Mouse (Mus musculus): Measurements from ENCODE around the gene Noxa1. TPM values are rescaled to one million over a fixed set of nuclear protein-coding genes. Genes with fewer than 3 reads are reported as not detected.
A peak's percentile ranks its signal among the peaks of the same experiment; 100 is the strongest.

Gene Noxa1
- not detected for total RNA-seq (2022)

DNA sequence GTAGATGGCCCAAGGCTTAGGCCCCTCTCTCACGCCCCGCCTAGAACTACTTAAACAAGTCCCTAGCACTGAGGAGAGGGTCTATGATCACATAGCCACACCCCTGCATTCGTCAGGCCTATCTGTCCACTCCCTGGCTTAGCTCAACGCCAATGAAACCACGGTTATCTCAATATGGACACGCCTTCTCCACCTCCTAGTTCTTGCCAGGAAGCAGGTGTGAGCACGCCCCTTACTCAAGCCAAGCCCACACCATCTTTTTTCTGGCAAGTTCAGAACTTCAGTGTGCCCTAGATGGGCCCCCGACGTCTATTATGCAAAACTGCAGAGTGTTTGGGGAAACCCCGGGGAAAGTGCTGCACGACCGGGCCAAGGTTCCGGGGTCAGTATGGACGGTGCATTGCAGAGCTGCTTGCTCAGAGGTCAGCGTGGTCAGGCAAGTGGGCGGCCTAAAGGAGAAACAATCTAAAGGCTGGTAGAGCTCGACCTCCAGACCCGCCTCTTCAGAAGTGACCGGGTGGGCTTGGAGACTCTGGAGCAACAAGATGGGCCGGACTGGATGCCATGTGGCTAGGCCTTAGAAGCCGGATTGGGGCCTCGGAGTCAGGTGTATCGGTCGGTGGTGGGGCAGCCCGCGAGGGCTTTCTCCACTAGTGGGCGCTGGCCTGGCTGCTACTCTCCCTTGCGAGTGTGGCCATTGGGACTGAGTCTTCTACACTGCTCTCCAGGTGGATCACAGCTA lies at the start of gene Noxa1:
Gene Noxa1, minus strand, starts transcription at position 41 of the 742 bp plus-strand sequence.
- no peak for DNase-seq (ENCODE audit: low spot score in 2 of 2)

DNA sequence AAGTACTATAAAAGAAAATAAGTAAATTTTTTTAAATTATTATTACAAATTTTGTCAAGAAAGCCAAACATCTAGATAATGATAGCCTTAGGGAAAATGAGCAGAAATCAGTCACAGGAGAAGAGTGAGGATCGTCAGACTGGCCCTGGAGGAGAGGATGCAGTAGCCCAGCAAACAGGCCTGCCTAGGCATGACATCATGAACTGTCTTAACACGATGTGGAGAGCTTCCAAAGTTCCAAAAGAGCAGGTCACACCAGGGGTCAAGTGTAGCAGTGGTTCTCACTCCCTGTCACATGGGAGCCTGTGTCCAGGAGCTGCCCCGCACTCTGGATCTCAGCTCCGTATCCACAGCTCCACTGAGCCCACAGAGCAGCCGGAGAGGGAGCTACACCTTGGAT lies 47.0 kb upstream of the Noxa1 start:
- DNase-seq (ENCODE audit: low spot score in 2 of 2), result no peak

DNA sequence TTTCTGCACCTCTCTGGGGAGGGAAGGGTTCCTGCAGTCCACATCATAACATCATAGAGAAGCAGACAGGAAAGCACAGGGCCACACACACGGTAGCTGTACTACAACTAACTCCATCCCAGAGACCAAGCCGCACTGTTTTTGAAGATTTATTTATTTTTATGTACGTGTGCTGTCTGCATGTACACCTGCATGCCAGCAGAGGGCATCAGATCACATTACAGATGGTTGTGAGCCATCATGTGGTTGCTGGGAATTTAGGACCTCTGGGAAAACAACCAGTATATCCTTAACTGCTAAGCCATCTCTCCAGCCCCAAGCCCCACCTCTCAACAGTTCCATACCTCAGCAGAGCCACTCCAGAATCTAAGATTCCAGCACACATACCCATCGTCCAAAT lies 46.2 kb upstream of the Noxa1 start:
- DNase-seq (ENCODE audit: low spot score in 2 of 2), result no peak

- no peak for DNase-seq (ENCODE audit: low spot score in 2 of 2)
These were observed 42.9 kb upstream of the Noxa1 start for GRCm38 (mm10) chr2:25137832-25138231.

- DNase-seq (ENCODE audit: low spot score in 2 of 2), result no peak
These were observed 36.7 kb upstream of the Noxa1 start for GRCm38 (mm10) chr2:25131601-25132000.

GRCm38 (mm10) chr2:25128072-25128471 lies 33.1 kb upstream of the Noxa1 start:
- peak in 1 of 2 experiments; percentile 15 for DNase-seq (ENCODE audit: low spot score in 2 of 2)

DNA sequence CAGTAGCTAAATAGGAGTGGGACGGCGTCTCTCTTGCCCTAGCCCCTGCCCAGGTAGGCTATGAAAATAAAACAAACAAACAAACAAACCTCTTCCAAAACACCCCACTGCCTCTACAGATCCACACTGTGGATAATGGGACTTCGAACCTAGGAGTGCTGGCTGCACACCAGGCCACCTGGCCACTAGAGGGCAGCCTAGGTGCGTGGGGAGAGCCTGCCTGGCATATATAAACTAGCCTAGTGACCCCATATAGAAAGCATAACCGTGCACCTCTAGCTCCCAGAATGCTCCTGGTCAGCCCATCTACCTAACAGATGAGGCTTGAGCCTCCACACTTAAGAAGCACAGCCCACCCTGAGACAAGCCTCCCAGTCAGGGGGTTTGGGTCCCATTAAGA lies 32.3 kb upstream of the Noxa1 start:
- peak in 1 of 2 experiments; percentile 12 for DNase-seq (ENCODE audit: low spot score in 2 of 2)

- peak; percentile 9 to 27 for DNase-seq (ENCODE audit: low spot score in 2 of 2)
These were observed 31.4 kb upstream of the Noxa1 start for GRCm38 (mm10) chr2:25126011-25127010.

- no peak for DNase-seq (ENCODE audit: low spot score in 2 of 2)
These were observed 30.2 kb upstream of the Noxa1 start for GRCm38 (mm10) chr2:25125146-25125545.

GRCm38 (mm10) chr2:25124411-25124810 lies 29.5 kb upstream of the Noxa1 start:
- no peak for DNase-seq (ENCODE audit: low spot score in 2 of 2)

- no peak for DNase-seq (ENCODE audit: low spot score in 2 of 2)
These were observed 28.6 kb upstream of the Noxa1 start for GRCm38 (mm10) chr2:25123527-25123926.

- DNase-seq (ENCODE audit: low spot score in 2 of 2), result no peak
These were observed 27.7 kb upstream of the Noxa1 start for GRCm38 (mm10) chr2:25122666-25123065.

DNA sequence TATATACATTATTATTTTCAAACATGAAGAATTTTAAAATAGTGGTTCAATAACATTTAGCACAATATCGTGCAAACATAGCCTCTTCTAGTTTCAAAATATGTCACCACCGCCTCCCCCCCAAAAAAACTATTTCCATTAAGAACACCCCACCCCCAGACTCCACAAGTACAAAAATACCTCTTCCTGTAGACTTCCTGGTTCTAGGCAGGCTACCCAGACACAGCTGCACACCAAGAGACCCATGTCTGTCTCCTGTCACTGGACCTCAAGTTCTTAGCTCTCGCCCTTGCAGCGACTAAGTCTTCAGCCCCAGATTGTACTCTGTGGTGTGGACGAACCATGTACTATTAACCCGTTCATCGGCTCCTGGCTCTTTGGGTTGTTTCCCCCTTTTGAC lies 26.0 kb upstream of the Noxa1 start:
- no peak for DNase-seq (ENCODE audit: low spot score in 2 of 2)

- DNase-seq (ENCODE audit: low spot score in 2 of 2), result no peak
These were observed 20.5 kb upstream of the Noxa1 start for GRCm38 (mm10) chr2:25115442-25115841.

DNA sequence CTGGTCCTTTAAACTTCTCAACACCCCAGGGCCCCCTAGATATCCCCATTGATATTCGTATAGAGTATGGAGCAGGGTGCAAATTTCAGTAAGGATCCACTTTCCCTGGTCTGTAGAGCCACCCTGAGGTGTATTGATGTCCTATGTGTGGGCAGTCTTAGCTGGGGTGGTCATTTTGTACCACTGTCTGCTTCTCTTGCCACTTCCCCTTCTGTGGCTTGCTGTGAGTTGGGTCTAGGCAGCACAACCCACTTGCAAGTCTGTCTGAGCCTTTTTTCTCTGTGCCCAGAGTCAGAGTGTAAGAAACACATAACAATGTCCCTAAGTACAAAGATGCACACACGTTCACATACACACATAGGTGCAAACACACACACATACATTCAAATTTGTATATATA lies 19.4 kb upstream of the Noxa1 start:
- DNase-seq (ENCODE audit: low spot score in 2 of 2), result no peak

DNA sequence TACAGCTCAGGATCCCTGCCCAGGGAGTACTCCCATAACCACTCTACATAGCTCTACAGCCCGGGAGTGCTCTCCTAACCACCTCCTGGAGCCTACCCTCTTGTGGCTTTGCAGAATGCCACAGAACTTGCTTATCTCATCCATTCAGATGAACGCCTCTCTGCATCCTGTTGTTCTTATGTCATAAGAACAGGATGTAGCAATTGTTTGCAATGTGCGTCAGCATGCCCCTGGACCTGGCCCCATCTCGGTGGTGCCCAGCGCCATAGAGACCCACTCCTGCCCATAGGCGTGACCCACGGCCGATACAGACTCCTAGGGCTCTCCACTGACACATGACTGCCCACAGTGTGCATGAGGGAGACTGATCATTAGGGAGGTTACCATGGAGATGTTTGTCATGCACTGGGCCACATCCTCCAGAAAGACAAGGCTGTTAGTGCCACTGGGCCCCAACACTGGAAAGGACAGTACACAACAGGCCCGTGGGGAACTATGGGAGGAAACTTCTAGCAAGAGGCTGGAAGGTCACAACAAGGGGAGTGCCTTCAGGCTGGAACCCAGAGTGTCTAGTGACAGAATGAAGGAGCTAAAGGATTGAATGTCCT lies 16.3 kb upstream of the Noxa1 start:
- DNase-seq (ENCODE audit: low spot score in 2 of 2), result no peak

DNA sequence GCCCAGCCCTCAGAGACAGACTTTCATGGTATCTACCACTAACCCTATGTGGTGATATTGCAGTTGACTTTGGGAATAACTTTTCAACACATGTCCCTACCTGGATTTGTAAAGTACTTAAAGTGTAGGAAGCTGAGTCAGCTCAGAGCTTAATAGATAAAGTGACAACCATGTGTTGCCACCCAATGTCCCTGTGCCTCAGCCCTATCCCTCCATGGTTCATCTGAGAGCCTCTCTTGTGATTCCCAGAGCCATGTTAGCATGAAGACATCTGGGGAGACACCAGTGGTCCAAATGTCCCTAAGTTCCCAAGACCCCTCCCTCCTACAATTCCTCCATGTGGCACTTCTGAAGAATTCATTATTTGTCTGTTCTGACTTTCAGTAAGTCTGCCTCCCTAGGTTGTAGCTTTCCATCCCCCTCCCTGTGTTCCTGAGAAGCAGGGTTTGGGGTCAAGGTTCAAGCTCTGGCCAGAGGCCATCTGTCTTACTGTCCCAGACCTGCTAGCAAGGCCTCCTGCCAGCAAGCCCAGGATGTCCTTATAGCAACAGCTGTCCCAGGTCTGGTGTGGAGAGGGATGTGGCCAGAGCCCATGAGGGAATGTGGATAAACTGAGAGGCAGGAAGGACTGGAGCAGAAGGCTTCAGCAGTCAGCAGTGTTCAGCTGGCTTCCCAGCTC lies 15.7 kb upstream of the Noxa1 start:
- no peak for DNase-seq (ENCODE audit: low spot score in 2 of 2)

GRCm38 (mm10) chr2:25109487-25109886 lies 14.5 kb upstream of the Noxa1 start:
- DNase-seq (ENCODE audit: low spot score in 2 of 2), result no peak

DNA sequence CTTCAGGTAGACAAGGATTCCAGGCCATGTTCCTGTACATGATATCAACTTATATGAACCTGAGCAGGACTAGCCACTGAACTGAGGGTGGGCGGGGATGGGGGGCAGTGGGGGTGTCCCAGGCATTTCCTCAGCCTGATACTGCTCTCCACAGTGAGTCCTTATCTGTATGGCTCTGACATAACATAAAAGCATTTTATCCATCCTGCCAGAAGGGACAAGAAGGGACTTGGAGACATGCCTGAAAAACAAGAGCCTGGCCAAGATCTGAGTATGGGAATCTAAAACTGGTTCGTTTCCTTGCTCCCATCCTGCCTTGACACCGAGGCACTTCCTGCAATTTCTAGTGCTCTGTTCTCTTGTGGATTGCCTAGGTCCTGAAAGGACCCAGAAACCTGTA lies 11.1 kb upstream of the Noxa1 start:
- DNase-seq (ENCODE audit: low spot score in 2 of 2), result no peak

DNA sequence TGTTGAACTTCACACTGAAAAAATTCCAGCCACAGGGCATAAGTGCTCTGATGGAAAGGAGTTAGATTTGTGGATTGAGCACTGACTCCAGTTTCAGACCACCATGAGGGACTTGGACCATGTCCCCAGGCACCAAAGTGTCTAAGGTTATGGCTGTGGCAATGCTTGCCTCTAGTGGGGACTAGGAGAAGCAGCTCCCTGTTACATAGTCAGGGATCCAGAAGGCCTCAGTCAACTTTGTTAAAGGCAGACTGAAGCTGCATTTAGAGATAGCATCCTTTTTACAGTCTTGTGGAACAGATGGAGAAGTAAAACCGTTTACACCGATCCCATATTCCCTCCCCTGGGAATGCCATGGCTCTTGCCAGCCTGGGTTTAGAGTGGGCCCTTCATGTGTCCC lies 9.2 kb upstream of the Noxa1 start:
- DNase-seq (ENCODE audit: low spot score in 2 of 2), result no peak

- DNase-seq (ENCODE audit: low spot score in 2 of 2), result no peak
These were observed 4.8 kb upstream of the Noxa1 start for GRCm38 (mm10) chr2:25099703-25100102.

Data from left cerebral cortex, adult 8-10 months (tissue).